Mouse (Mus musculus): ENCODE results near the gene Acp2. TPM values are rescaled to one million over a fixed set of nuclear protein-coding genes. Genes with fewer than 3 reads are reported as not detected.

Acp2 gene
- polyA plus RNA-seq, 1 experiment from 2014 or later, result 21.9 TPM

- peaks cover 10 to 15% of the 10 kb centered on the region in 2 experiments for H3K4me1 ChIP-seq (ENCODE audit: control insufficient read depth in 2 of 2, insufficient read depth in 2 of 2, low read length in 2 of 2)
- H3K9me3 ChIP-seq (ENCODE audit: control insufficient read depth, low read length), result no peaks in the 10 kb centered on the region
- H3K36me3 ChIP-seq (ENCODE audit: control insufficient read depth, insufficient read depth, low read length), result peaks cover 24% of the 10 kb centered on the region
- no peaks in the 10 kb centered on the region for H3K27me3 ChIP-seq (ENCODE audit: control insufficient read depth, insufficient read depth, low read length)
- no peak overlapping the region for H3K4me2 ChIP-seq (ENCODE audit: low read length)
- no peak overlapping the region for H3K9ac ChIP-seq (ENCODE audit: low read length)
- no peak overlapping the region for H3K4me3 ChIP-seq (ENCODE audit: control insufficient read depth in 1 of 2, insufficient read depth in 1 of 2, low read depth in 1 of 2, low read length in 2 of 2)
- no peak overlapping the region for H3K27ac ChIP-seq (replicated peaks in 1 of 2; ENCODE audit: control insufficient read depth in 1 of 2, insufficient read depth in 1 of 2, low read depth in 2 of 2, low read length in 2 of 2)
- no peak for ATAC-seq (ENCODE audit: insufficient number of reproducible peaks, insufficient read depth, low FRiP score, low read depth)
- 28% methylated on average over 6 of the region's 6 CpGs for WGBS
Measured at GRCm38 (mm10) chr2:91164991-91165390, 37.7 kb upstream of the Acp2 start.

GRCm38 (mm10) chr2:91167629-91168028, 35.1 kb upstream of the Acp2 start:
- Histone ChIP-seq H3K27me3 (ENCODE audit: control insufficient read depth, insufficient read depth, low read length) (no peaks in the 10 kb centered on the region), H3K9me3 (ENCODE audit: control insufficient read depth, low read length) (no peaks in the 10 kb centered on the region), H3K36me3 (ENCODE audit: control insufficient read depth, insufficient read depth, low read length) (peaks cover 24% of the 10 kb centered on the region), H3K4me2 (ENCODE audit: low read length) (no peak overlapping the region), H3K4me3 (ENCODE audit: control insufficient read depth in 1 of 2, insufficient read depth in 1 of 2, low read depth in 1 of 2, low read length in 2 of 2) (no peak overlapping the region), H3K27ac (replicated peaks in 1 of 2; ENCODE audit: control insufficient read depth in 1 of 2, insufficient read depth in 1 of 2, low read depth in 2 of 2, low read length in 2 of 2) (no peak overlapping the region), H3K9ac (ENCODE audit: low read length) (no peak overlapping the region), H3K4me1 (ENCODE audit: control insufficient read depth in 2 of 2, insufficient read depth in 2 of 2, low read length in 2 of 2) (peaks cover 3 to 4% of the 10 kb centered on the region in 2 experiments; a peak in 2 of 4 replicates)
- WGBS, result 60% methylated on average over 4 of the region's 4 CpGs
- ATAC-seq (ENCODE audit: insufficient number of reproducible peaks, insufficient read depth, low FRiP score, low read depth), result no peak

GRCm38 (mm10) chr2:91169587-91170322, 32.9 kb upstream of the Acp2 start:
- H3K9ac ChIP-seq (ENCODE audit: low read length), result no peak overlapping the region
- peaks cover 3 to 4% of the 10 kb centered on the region in 2 experiments; a peak in 2 of 4 replicates for H3K4me1 ChIP-seq (ENCODE audit: control insufficient read depth in 2 of 2, insufficient read depth in 2 of 2, low read length in 2 of 2)
- no peak overlapping the region for H3K4me2 ChIP-seq (ENCODE audit: low read length)
- no peak overlapping the region for H3K4me3 ChIP-seq (ENCODE audit: control insufficient read depth in 1 of 2, insufficient read depth in 1 of 2, low read depth in 1 of 2, low read length in 2 of 2)
- no peak overlapping the region for H3K27ac ChIP-seq (replicated peaks in 1 of 2; ENCODE audit: control insufficient read depth in 1 of 2, insufficient read depth in 1 of 2, low read depth in 2 of 2, low read length in 2 of 2)
- no peaks in the 10 kb centered on the region for H3K9me3 ChIP-seq (ENCODE audit: control insufficient read depth, low read length)
- 68% methylated on average over 25 of the region's 25 CpGs for WGBS
- no peaks in the 10 kb centered on the region for H3K27me3 ChIP-seq (ENCODE audit: control insufficient read depth, insufficient read depth, low read length)
- no peak for ATAC-seq (ENCODE audit: insufficient number of reproducible peaks, insufficient read depth, low FRiP score, low read depth)
- H3K36me3 ChIP-seq (ENCODE audit: control insufficient read depth, insufficient read depth, low read length), result peaks cover 22% of the 10 kb centered on the region

GRCm38 (mm10) chr2:91175490-91175889, 27.2 kb upstream of the Acp2 start:
- Histone ChIP-seq H3K27ac (replicated peaks in 1 of 2; ENCODE audit: control insufficient read depth in 1 of 2, insufficient read depth in 1 of 2, low read depth in 2 of 2, low read length in 2 of 2) (no peak overlapping the region), H3K4me3 (ENCODE audit: control insufficient read depth in 1 of 2, insufficient read depth in 1 of 2, low read depth in 1 of 2, low read length in 2 of 2) (no peak overlapping the region), H3K4me1 (ENCODE audit: control insufficient read depth in 2 of 2, insufficient read depth in 2 of 2, low read length in 2 of 2) (no peaks in the 10 kb centered on the region), H3K36me3 (ENCODE audit: control insufficient read depth, insufficient read depth, low read length) (peaks cover 8% of the 10 kb centered on the region; the same call in 1 of the 2 replicates), H3K9me3 (ENCODE audit: control insufficient read depth, low read length) (no peaks in the 10 kb centered on the region), H3K27me3 (ENCODE audit: control insufficient read depth, insufficient read depth, low read length) (no peaks in the 10 kb centered on the region), H3K9ac (ENCODE audit: low read length) (no peak overlapping the region), H3K4me2 (ENCODE audit: low read length) (no peak overlapping the region)
- WGBS, result 52% methylated on average over 4 of the region's 4 CpGs
- no peak for ATAC-seq (ENCODE audit: insufficient number of reproducible peaks, insufficient read depth, low FRiP score, low read depth)

- H3K36me3 ChIP-seq (ENCODE audit: control insufficient read depth, insufficient read depth, low read length), result peaks cover 8% of the 10 kb centered on the region; the same call in 1 of the 2 replicates
- ATAC-seq (ENCODE audit: insufficient number of reproducible peaks, insufficient read depth, low FRiP score, low read depth), result no peak
- peaks cover 0 to 5% of the 10 kb centered on the region in 2 experiments; a peak in 2 of 4 replicates for H3K4me1 ChIP-seq (ENCODE audit: control insufficient read depth in 2 of 2, insufficient read depth in 2 of 2, low read length in 2 of 2)
- WGBS, result 45% methylated on average over 6 of the region's 6 CpGs
- no peak overlapping the region for H3K27ac ChIP-seq (replicated peaks in 1 of 2; ENCODE audit: control insufficient read depth in 1 of 2, insufficient read depth in 1 of 2, low read depth in 2 of 2, low read length in 2 of 2)
- no peak overlapping the region for H3K4me3 ChIP-seq (ENCODE audit: control insufficient read depth in 1 of 2, insufficient read depth in 1 of 2, low read depth in 1 of 2, low read length in 2 of 2)
- H3K9ac ChIP-seq (ENCODE audit: low read length), result no peak overlapping the region
- no peaks in the 10 kb centered on the region for H3K27me3 ChIP-seq (ENCODE audit: control insufficient read depth, insufficient read depth, low read length)
- no peaks in the 10 kb centered on the region for H3K9me3 ChIP-seq (ENCODE audit: control insufficient read depth, low read length)
- no peak overlapping the region for H3K4me2 ChIP-seq (ENCODE audit: low read length)
Measured at GRCm38 (mm10) chr2:91176234-91176633, 26.5 kb upstream of the Acp2 start.

- Histone ChIP-seq H3K36me3 (ENCODE audit: control insufficient read depth, insufficient read depth, low read length) (0 out of 2 replicates have a peak, but pooled peaks cover 4% of the 10 kb centered on the region), H3K4me3 (ENCODE audit: control insufficient read depth in 1 of 2, insufficient read depth in 1 of 2, low read depth in 1 of 2, low read length in 2 of 2) (no peak overlapping the region), H3K27ac (replicated peaks in 1 of 2; ENCODE audit: control insufficient read depth in 1 of 2, insufficient read depth in 1 of 2, low read depth in 2 of 2, low read length in 2 of 2) (no peak overlapping the region), H3K9me3 (ENCODE audit: control insufficient read depth, low read length) (no peaks in the 10 kb centered on the region), H3K4me2 (ENCODE audit: low read length) (no peak overlapping the region), H3K9ac (ENCODE audit: low read length) (no peak overlapping the region), H3K27me3 (ENCODE audit: control insufficient read depth, insufficient read depth, low read length) (no peaks in the 10 kb centered on the region), H3K4me1 (ENCODE audit: control insufficient read depth in 2 of 2, insufficient read depth in 2 of 2, low read length in 2 of 2) (peaks cover 3 to 14% of the 10 kb centered on the region in 2 experiments; a peak in 3 of 4 replicates)
- 31% methylated on average over 4 of the region's 4 CpGs for WGBS
- ATAC-seq (ENCODE audit: insufficient number of reproducible peaks, insufficient read depth, low FRiP score, low read depth), result no peak
Measured at GRCm38 (mm10) chr2:91179825-91180224, 22.9 kb upstream of the Acp2 start.

- ATAC-seq (ENCODE audit: insufficient number of reproducible peaks, insufficient read depth, low FRiP score, low read depth), result no peak
- 55% methylated on average over 5 of the region's 5 CpGs for whole genome bisulfite sequencing
- no peak overlapping the region for H3K4me2 ChIP-seq (ENCODE audit: low read length)
- no peak overlapping the region for H3K4me3 ChIP-seq (ENCODE audit: control insufficient read depth in 1 of 2, insufficient read depth in 1 of 2, low read depth in 1 of 2, low read length in 2 of 2)
- no peaks in the 10 kb centered on the region for H3K9me3 ChIP-seq (ENCODE audit: control insufficient read depth, low read length)
- no peaks in the 10 kb centered on the region for H3K27me3 ChIP-seq (ENCODE audit: control insufficient read depth, insufficient read depth, low read length)
- H3K27ac ChIP-seq (replicated peaks in 1 of 2; ENCODE audit: control insufficient read depth in 1 of 2, insufficient read depth in 1 of 2, low read depth in 2 of 2, low read length in 2 of 2), result no peak overlapping the region
- H3K36me3 ChIP-seq (ENCODE audit: control insufficient read depth, insufficient read depth, low read length), result 0 out of 2 replicates have a peak, but pooled peaks cover 4% of the 10 kb centered on the region
- H3K9ac ChIP-seq (ENCODE audit: low read length), result no peak overlapping the region
- peaks cover 3 to 14% of the 10 kb centered on the region in 2 experiments; a peak in 3 of 4 replicates for H3K4me1 ChIP-seq (ENCODE audit: control insufficient read depth in 2 of 2, insufficient read depth in 2 of 2, low read length in 2 of 2)
Measured at GRCm38 (mm10) chr2:91180706-91181105, 22.0 kb upstream of the Acp2 start.

Data from heart, embryonic 14.5 days (tissue).